Mouse (Mus musculus) urinary bladder, postnatal 10 days (tissue): Measurements from ENCODE around the gene Shank2.

Experiments
- DNase-seq: peaks from one replicate; pipeline ENCODE4 v3.0.0; 2022; ENCODE audit warnings: low spot score

The Shank2 gene

GRCm38 (mm10) chr7:144278703-144279102 lies 277.0 kb downstream of the Shank2 start:
- no peak for DNase-seq

GRCm38 (mm10) chr7:144283701-144284100 lies 282.0 kb downstream of the Shank2 start:
- DNase-seq = no peak

- DNase-seq = no peak
Observed at GRCm38 (mm10) chr7:144284241-144285065, 282.7 kb downstream of the Shank2 start.

- no peak for DNase-seq
Observed at GRCm38 (mm10) chr7:144285066-144285633, 283.4 kb downstream of the Shank2 start.

- DNase-seq = no peak
Observed at GRCm38 (mm10) chr7:144285912-144286311, 284.2 kb downstream of the Shank2 start.

GRCm38 (mm10) chr7:144287991-144288390 lies 286.3 kb downstream of the Shank2 start:
- DNase-seq = no peak

- DNase-seq = no peak
Observed at GRCm38 (mm10) chr7:144291478-144291877, 289.8 kb downstream of the Shank2 start.

- DNase-seq = no peak
Observed at GRCm38 (mm10) chr7:144293611-144294010, 291.9 kb downstream of the Shank2 start.

- no peak for DNase-seq
Observed at GRCm38 (mm10) chr7:144294239-144295200, 292.8 kb downstream of the Shank2 start.

GRCm38 (mm10) chr7:144299351-144299750 lies 297.6 kb downstream of the Shank2 start:
- no peak for DNase-seq

- DNase-seq = no peak
Observed at GRCm38 (mm10) chr7:144301646-144302045, 299.9 kb downstream of the Shank2 start.

- no peak for DNase-seq
Observed at GRCm38 (mm10) chr7:144302498-144302897, 300.8 kb downstream of the Shank2 start.

GRCm38 (mm10) chr7:144307853-144308409 lies 306.2 kb downstream of the Shank2 start:
- DNase-seq = no peak

GRCm38 (mm10) chr7:144314438-144315105 lies 312.8 kb downstream of the Shank2 start:
- no peak for DNase-seq

- no peak for DNase-seq
Observed at GRCm38 (mm10) chr7:144316224-144316623, 314.5 kb downstream of the Shank2 start.

GRCm38 (mm10) chr7:144316797-144317196 lies 315.1 kb downstream of the Shank2 start:
- DNase-seq = no peak

GRCm38 (mm10) chr7:144324077-144324476 lies 322.3 kb downstream of the Shank2 start:
- DNase-seq = no peak

- DNase-seq = no peak
Observed at GRCm38 (mm10) chr7:144324861-144325260, 323.1 kb downstream of the Shank2 start.

- no peak for DNase-seq
Observed at GRCm38 (mm10) chr7:144325603-144326002, 323.9 kb downstream of the Shank2 start.

GRCm38 (mm10) chr7:144329403-144329890 lies 327.7 kb downstream of the Shank2 start:
- DNase-seq = no peak

- no peak for DNase-seq
Observed at GRCm38 (mm10) chr7:144336626-144337025, 334.9 kb downstream of the Shank2 start.
